Mouse (Mus musculus) spleen, postnatal 14 days (tissue): Measurements from ENCODE around the gene Mief2.

Experiments
- DNase-seq, 2 experiments: peaks; one replicate each; pipeline ENCODE4 v3.0.0; 2021 to 2022; ENCODE audit warnings: low spot score in 2 of 2

Gene Mief2

GRCm38 (mm10) chr11:60776829-60777740, 48.9 kb downstream of the Mief2 start, which contains the start of the genes Top3a and Smcr8:
TSS of gene Top3a (minus strand) at chr11:60777365.
TSS of gene Smcr8 (plus strand) at chr11:60777524.
- peak; percentile 58 to 70 for DNase-seq

- no peak for DNase-seq
These were observed 49.7 kb downstream of the Mief2 start for GRCm38 (mm10) chr11:60777801-60778370.

GRCm38 (mm10) chr11:60779673-60780189, 51.5 kb downstream of the Mief2 start:
- DNase-seq, result no peak
